Mouse (Mus musculus): ENCODE data around the gene Nxf2. TPM values are rescaled to one million over a fixed set of nuclear protein-coding genes. Genes with fewer than 3 reads are reported as not detected.
A peak's percentile ranks its signal among the peaks of the same experiment; 100 is the strongest.
"Not testable (repeated sequence)": the region's sequence is repeated elsewhere in the genome, so short reads cannot be mapped to it uniquely, and the experiment has no call there.

The Nxf2 gene
- polyA plus RNA-seq, 1 experiment from 2014 or later = 0.67 TPM

DNA sequence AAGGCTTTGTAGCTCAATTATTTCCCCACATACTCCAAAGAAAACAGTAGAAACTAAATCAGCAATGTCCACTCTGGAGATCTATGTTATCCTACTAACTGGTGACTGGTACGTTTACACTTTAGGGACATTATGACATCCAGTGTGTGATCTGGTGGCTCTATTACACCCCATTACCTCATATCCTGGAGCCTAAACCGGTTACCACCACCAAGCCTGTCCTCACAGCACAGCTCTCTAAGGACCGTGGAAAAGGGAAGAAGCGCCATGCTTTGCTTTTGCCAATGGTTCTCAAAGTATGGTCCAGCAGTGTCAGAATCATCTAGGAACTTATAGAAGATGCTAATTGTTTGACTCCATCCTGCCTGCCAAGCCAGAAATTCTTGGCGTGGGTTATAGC, 34.6 kb downstream of the Nxf2 start:
- Histone ChIP-seq H3K4me2 (no peak overlapping the region), H3K9me3 (ENCODE audit: low read depth, low read length) (no peaks in the 10 kb centered on the region), H3K4me1 (ENCODE audit: insufficient read depth) (no peaks in the 10 kb centered on the region), H3K27ac (ENCODE audit: low read depth) (no peak overlapping the region), H3K36me3 (ENCODE audit: insufficient read depth) (no peaks in the 10 kb centered on the region), H3K4me3 (ENCODE audit: low read depth, low read length) (no peak overlapping the region), H3K9ac (no peak overlapping the region), H3K27me3 (ENCODE audit: insufficient read depth, low read length) (no peaks in the 10 kb centered on the region)
- peak; percentile 1 for DNase-seq
- no peak for TF ChIP-seq CTCF (IDR thresholded peaks at IDR 0.05; ENCODE audit: low read depth)
- no peak for ATAC-seq (ENCODE audit: insufficient read depth)
- WGBS = 74% methylated on average over 5 of the region's 5 CpGs

DNA sequence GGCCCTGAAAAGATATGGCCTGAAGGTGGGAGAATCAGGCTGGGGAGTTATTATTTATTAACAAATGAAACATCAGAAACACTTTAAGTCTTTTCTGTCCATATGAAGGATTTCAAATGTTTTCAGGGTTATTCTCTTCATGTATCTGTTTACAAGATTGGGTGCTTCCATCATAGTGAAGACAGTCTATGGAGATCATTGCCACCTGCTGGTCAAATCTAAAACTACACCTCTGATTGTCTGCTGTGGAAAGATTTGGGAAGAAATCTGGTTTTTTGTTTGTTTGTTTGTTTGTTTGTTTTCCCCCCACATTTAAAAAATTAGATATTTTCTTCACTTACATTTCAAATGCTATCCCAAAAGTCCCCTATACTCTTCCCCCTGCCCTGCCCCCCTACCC, 39.5 kb downstream of the Nxf2 start:
- H3K27ac ChIP-seq (ENCODE audit: low read depth) = no peak overlapping the region
- no peaks in the 10 kb centered on the region for H3K36me3 ChIP-seq (ENCODE audit: insufficient read depth)
- no peaks in the 10 kb centered on the region for H3K27me3 ChIP-seq (ENCODE audit: insufficient read depth, low read length)
- H3K9ac ChIP-seq = no peak overlapping the region
- peak; percentile 59 for TF ChIP-seq CTCF (IDR thresholded peaks at IDR 0.05; ENCODE audit: low read depth)
- H3K9me3 ChIP-seq (ENCODE audit: low read depth, low read length) = no peaks in the 10 kb centered on the region
- H3K4me3 ChIP-seq (ENCODE audit: low read depth, low read length) = no peak overlapping the region
- no peak overlapping the region for H3K4me2 ChIP-seq
- H3K4me1 ChIP-seq (ENCODE audit: insufficient read depth) = no peaks in the 10 kb centered on the region
- DNase-seq = peak; percentile 82
- no peak for ATAC-seq (ENCODE audit: insufficient read depth)

GRCm38 (mm10) chrX:134923675-134924424, 40.7 kb downstream of the Nxf2 start:
- ATAC-seq (ENCODE audit: insufficient read depth) = no peak
- TF ChIP-seq CTCF (IDR thresholded peaks at IDR 0.05; ENCODE audit: low read depth) = no peak
- 43% methylated on average over 7 of the region's 7 CpGs for WGBS

DNA sequence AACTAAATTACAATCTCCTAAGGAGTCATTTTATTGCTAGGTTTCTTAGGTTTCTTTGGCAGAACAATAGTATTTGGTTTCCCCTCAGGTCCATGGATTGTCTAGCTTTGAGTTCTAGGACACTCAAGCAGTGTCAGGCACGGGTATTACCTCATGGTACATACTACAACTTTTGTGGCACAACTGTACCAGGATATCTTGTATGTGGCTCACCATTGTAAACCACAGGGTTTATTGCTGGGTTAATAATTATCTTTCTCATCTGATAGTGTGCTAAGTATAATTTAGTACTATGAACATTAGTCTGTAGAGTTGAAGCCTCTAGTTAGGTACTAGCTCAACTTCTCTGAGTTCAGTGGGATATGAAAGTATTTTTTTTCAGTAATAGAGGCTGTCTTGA, 45.3 kb downstream of the Nxf2 start:
- no peak for ATAC-seq (ENCODE audit: insufficient read depth)
- Histone ChIP-seq H3K9ac (no peak overlapping the region), H3K4me3 (ENCODE audit: low read depth, low read length) (no peak overlapping the region), H3K9me3 (ENCODE audit: low read depth, low read length) (no peaks in the 10 kb centered on the region), H3K27me3 (ENCODE audit: insufficient read depth, low read length) (no peaks in the 10 kb centered on the region), H3K36me3 (ENCODE audit: insufficient read depth) (no peaks in the 10 kb centered on the region), H3K4me2 (no peak overlapping the region), H3K27ac (ENCODE audit: low read depth) (no peak overlapping the region), H3K4me1 (ENCODE audit: insufficient read depth) (no peaks in the 10 kb centered on the region)
- no peak for TF ChIP-seq CTCF (IDR thresholded peaks at IDR 0.05; ENCODE audit: low read depth)
- 73% methylated on average over 1 of the region's 1 CpGs for WGBS
- no peak for DNase-seq

More at GRCm38 (mm10) chrX:134923675-134924424, 40.7 kb downstream of the Nxf2 start:
- Histone ChIP-seq H3K4me1 (ENCODE audit: insufficient read depth) (no peaks in the 10 kb centered on the region), H3K9ac (no peak overlapping the region), H3K4me3 (ENCODE audit: low read depth, low read length) (no peak overlapping the region), H3K36me3 (ENCODE audit: insufficient read depth) (no peaks in the 10 kb centered on the region), H3K4me2 (no peak overlapping the region), H3K27me3 (ENCODE audit: insufficient read depth, low read length) (no peaks in the 10 kb centered on the region), H3K27ac (ENCODE audit: low read depth) (no peak overlapping the region), H3K9me3 (ENCODE audit: low read depth, low read length) (no peaks in the 10 kb centered on the region)
- peak; percentile 41 for DNase-seq

DNA sequence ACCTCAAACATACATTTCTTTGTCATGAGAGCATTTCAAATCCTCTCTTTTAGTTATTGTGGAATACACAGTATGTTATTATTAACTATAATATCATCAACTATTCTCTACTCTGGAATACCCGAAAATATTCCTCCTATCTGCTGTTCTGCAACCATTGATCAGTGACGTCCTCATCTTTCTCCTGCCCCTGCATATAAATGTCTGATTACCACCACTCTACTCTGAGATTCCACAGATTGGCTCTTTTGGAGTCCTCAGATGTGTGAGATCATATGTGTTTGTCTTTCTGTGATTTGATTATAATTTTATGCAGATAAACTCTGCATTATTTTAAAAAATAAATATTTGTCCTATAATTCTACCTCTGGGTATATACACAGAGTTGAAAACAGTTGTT, 48.8 kb downstream of the Nxf2 start:
- no peaks in the 10 kb centered on the region for H3K27me3 ChIP-seq (ENCODE audit: insufficient read depth, low read length)
- no peaks in the 10 kb centered on the region for H3K9me3 ChIP-seq (ENCODE audit: low read depth, low read length)
- H3K27ac ChIP-seq (ENCODE audit: low read depth) = no peak overlapping the region
- no peak overlapping the region for H3K9ac ChIP-seq
- no peak overlapping the region for H3K4me3 ChIP-seq (ENCODE audit: low read depth, low read length)
- H3K4me1 ChIP-seq (ENCODE audit: insufficient read depth) = no peaks in the 10 kb centered on the region
- no peak for DNase-seq
- no peak overlapping the region for H3K4me2 ChIP-seq
- no peaks in the 10 kb centered on the region for H3K36me3 ChIP-seq (ENCODE audit: insufficient read depth)
- no peak for TF ChIP-seq CTCF (IDR thresholded peaks at IDR 0.05; ENCODE audit: low read depth)
- 67% methylated on average over 2 of the region's 2 CpGs for WGBS
- no peak for ATAC-seq (ENCODE audit: insufficient read depth)

- not testable (repeated sequence) for H3K27me3 ChIP-seq (ENCODE audit: insufficient read depth, low read length); H3K4me2 ChIP-seq; H3K9me3 ChIP-seq (ENCODE audit: low read depth, low read length); H3K27ac ChIP-seq (ENCODE audit: low read depth); H3K4me1 ChIP-seq (ENCODE audit: insufficient read depth); H3K4me3 ChIP-seq (ENCODE audit: low read depth, low read length); H3K9ac ChIP-seq; H3K36me3 ChIP-seq (ENCODE audit: insufficient read depth); DNase-seq; ATAC-seq (ENCODE audit: insufficient read depth)
Measured at GRCm38 (mm10) chrX:134915315-134915714, 49.2 kb downstream of the Nxf2 start.

- DNase-seq (no peak), ATAC-seq (ENCODE audit: insufficient read depth) (no peak)
- TF ChIP-seq CTCF (IDR thresholded peaks at IDR 0.05; ENCODE audit: low read depth) = no peak
- no peak overlapping the region for H3K4me3 ChIP-seq (ENCODE audit: low read depth, low read length)
- no peaks in the 10 kb centered on the region for H3K36me3 ChIP-seq (ENCODE audit: insufficient read depth)
- H3K4me1 ChIP-seq (ENCODE audit: insufficient read depth) = no peaks in the 10 kb centered on the region
- H3K9ac ChIP-seq = no peak overlapping the region
- H3K9me3 ChIP-seq (ENCODE audit: low read depth, low read length) = no peaks in the 10 kb centered on the region
- H3K27me3 ChIP-seq (ENCODE audit: insufficient read depth, low read length) = no peaks in the 10 kb centered on the region
- no peak overlapping the region for H3K27ac ChIP-seq (ENCODE audit: low read depth)
- H3K4me2 ChIP-seq = no peak overlapping the region
- 57% methylated on average over 4 of the region's 4 CpGs for WGBS
Measured at GRCm38 (mm10) chrX:134914851-134915250, 49.7 kb downstream of the Nxf2 start.

Measured in lung, embryonic 14.5 days (tissue).